Mouse (Mus musculus) kidney, postnatal 0 days (tissue): ENCODE measurements at regions not wholly inside any gene's neighbourhood (a gene's known extent, or its start where the extent isn't known, plus 50 kb on each side); places are given as distances from the start of the nearest gene placed in this dataset.
A peak's percentile ranks its signal among the peaks of the same experiment; 100 is the strongest.

Source experiments
- ATAC-seq: fragments of 200-750 bp; cut with Nextera tagmentation; replicated peaks from 2 replicates; pipeline ENCODE4 v1.8.0; 2017; ENCODE audit warnings: low read depth, moderate number of reproducible peaks, moderate TSS enrichment, moderate library complexity; ENCODE audit not compliant: low FRiP score
- DNase-seq: peaks from one replicate; pipeline ENCODE4 v3.0.0-alpha.2; 2016; ENCODE audit warnings: low spot score
- H3K27ac ChIP-seq: fragments of 300-500 bp; sonication (generic); 2 replicates; pipeline ENCODE4 v1.5.1; 2014; ENCODE audit warnings: mild to moderate bottlenecking
- H3K27me3 ChIP-seq: fragments of 300-500 bp; sonication (generic); 2 replicates; pipeline ENCODE4 v1.6.1; 2014; ENCODE audit warnings: low read length, mixed read lengths; ENCODE audit not compliant: insufficient read depth
- H3K36me3 ChIP-seq: fragments of 300-500 bp; sonication (generic); 2 replicates; pipeline ENCODE4 v1.6.1; 2014; ENCODE audit warnings: low read length, mixed read lengths; ENCODE audit not compliant: insufficient read depth
- H3K4me1 ChIP-seq: fragments of 300-500 bp; sonication (generic); replicated peaks from 2 replicates; pipeline ENCODE4 v1.6.1; 2014; ENCODE audit warnings: antibody characterized with exemption, low read length, mixed read lengths; ENCODE audit not compliant: insufficient read depth
- H3K4me2 ChIP-seq: fragments of 300-500 bp; sonication (generic); 2 replicates; pipeline ENCODE4 v1.6.1; 2014; ENCODE audit warnings: mild to moderate bottlenecking, low read length, moderate library complexity, mixed read lengths
- H3K4me3 ChIP-seq: fragments of 300-500 bp; sonication (generic); replicated peaks from 2 replicates; pipeline ENCODE4 v1.5.1; 2014; ENCODE audit warnings: low read depth, low read length
- H3K9ac ChIP-seq: fragments of 300-500 bp; sonication (generic); 2 replicates; pipeline ENCODE4 v1.6.1; 2014; ENCODE audit warnings: low read depth, low read length
- H3K9me3 ChIP-seq: fragments of 300-500 bp; sonication (generic); replicated peaks from 2 replicates; pipeline ENCODE4 v1.6.1; 2016; ENCODE audit warnings: low read length, inconsistent platforms, mixed read lengths
- CTCF ChIP-seq: IDR thresholded peaks from 2 replicates; pipeline ENCODE4 v1.5.1; 2016; ENCODE audit warnings: antibody characterized with exemption, low read depth, mild to moderate bottlenecking, moderate library complexity
- WGBS: fragments of 180-500 bp; shearing (Covaris S2); extraction: QIAGEN DNeasy Blood & Tissue Kit; methylation state at CpG from one replicate; pipeline ENCODE4 v1.1.7; 2014; 5-methylcytosine and 5-hydroxymethylcytosine counted together

DNA sequence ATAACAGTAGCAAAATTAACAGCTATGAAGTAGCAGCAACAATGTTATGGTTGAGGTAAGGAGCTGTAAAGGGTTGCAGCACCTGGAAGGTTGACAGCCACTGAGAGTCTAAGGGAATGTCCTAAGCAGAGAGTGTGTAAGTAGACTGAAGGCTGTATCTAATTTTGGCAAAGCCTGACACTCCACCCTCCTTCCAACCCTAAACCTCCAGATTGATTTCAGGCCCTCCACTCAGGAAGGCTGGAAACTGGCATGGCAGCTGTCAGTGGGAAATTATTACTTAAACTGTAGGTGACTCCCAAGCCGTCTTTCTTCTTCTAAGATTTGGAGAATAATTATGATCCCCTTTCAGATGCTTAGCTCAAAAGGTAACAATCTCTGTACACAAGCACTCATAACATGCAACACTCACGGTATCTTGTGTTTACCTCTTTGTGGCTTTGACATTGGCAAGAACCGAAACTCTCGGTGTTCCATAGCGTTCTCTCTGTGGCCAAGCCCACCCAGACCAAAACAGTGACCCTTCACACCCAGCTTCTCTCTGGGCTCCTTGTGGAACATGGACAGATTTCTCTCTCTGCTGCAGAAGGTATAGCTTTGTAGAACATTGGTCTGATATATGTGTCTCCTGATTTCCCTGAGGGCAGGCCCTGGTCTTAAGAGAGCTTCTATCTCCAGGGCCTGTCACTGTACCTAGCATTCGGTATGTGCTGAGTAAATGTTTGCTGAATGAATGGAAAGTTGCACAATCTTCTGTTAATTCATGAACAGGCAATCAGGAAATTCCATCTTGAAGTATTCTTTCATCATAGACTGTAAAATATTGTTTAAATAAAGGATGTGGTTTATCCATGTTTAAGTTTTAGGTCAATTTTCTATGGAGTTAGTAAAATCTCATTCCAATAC lies 102.0 kb upstream of the Gm15217 start:
- Histone ChIP-seq H3K9me3 (no peaks in the 10 kb centered on the region), H3K4me3 (no peak overlapping the region), H3K4me1 (no peaks in the 10 kb centered on the region), H3K27me3 (no peaks in the 10 kb centered on the region), H3K4me2 (no peak overlapping the region), H3K27ac (peak overlapping the region; percentile 58; the same call in 1 of the 2 replicates), H3K9ac (no peak overlapping the region), H3K36me3 (no peaks in the 10 kb centered on the region)
- no peak for DNase-seq
- WGBS: 86% methylated on average over 6 of the region's 6 CpGs
- peak; percentile 74; the same call in 1 of the 2 replicates for ATAC-seq
- no peak for TF ChIP-seq CTCF

DNA sequence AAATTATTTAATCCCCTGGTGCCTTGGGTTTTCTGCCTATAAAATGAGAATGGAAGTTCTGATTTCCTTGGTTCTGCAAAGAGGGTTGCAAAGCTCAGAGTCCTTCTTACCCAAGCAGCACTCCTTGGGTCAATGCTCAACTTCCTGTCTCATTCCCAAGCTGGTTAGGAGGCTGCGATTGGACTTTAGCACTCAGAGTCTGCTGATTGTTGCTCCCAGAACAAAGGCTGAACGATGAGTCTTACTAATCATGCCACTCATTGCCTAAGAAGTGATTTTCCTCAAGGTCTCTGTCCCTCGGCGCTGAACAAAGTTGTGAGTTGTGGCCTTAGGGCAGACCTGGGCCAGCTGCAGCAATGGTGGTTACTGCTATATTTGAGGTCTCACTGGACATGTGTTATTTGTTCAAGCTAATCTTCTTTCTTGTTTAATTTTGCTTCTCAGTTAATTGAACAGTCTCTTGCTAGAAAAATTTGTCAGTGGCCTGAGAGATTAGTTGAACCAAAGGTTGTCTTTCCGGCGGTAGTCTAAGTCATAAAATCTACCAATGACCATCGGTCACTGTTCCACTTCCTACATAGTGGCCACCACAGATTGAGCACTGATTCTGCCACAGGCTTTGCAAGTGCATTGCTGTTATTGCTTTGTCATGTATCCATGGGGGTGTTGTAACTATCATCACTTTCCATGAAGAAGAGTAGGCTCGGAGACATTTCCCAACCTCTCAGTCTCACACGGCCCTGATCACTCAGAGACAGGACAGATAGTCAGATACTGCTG lies 101.2 kb upstream of the Gm15217 start:
- no peaks in the 10 kb centered on the region for H3K9me3 ChIP-seq
- no peak overlapping the region for H3K4me3 ChIP-seq
- H3K9ac ChIP-seq: no peak overlapping the region
- WGBS: 91% methylated on average over 9 of the region's 9 CpGs
- DNase-seq (no peak), ATAC-seq (peak; percentile 91)
- no peaks in the 10 kb centered on the region for H3K27me3 ChIP-seq
- H3K4me1 ChIP-seq: no peaks in the 10 kb centered on the region
- peak overlapping the region; percentile 47; the same call in 1 of the 2 replicates for H3K27ac ChIP-seq
- no peak for TF ChIP-seq CTCF
- H3K36me3 ChIP-seq: no peaks in the 10 kb centered on the region
- H3K4me2 ChIP-seq: no peak overlapping the region

DNA sequence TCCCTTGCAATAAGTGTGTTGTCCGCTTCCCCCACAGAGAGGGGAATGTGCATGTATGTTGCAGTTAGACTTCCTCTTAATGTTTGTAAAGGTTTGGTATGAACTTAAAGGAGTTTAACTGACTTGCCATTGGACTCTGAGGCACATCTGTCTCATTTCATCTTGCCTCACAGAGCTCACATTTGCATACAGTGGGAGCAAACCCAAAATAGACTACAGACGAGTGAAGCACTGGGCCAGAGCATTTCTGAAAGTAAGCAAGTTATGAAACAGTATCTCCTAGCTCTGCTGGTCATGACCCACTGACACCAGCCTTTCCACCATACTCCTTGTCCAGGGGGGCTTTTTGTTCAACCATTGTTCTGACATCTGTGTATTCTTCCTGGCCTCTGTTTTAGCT lies 86.8 kb upstream of the Gm15217 start:
- ATAC-seq: no peak
- 56% methylated on average over 2 of the region's 2 CpGs for WGBS

DNA sequence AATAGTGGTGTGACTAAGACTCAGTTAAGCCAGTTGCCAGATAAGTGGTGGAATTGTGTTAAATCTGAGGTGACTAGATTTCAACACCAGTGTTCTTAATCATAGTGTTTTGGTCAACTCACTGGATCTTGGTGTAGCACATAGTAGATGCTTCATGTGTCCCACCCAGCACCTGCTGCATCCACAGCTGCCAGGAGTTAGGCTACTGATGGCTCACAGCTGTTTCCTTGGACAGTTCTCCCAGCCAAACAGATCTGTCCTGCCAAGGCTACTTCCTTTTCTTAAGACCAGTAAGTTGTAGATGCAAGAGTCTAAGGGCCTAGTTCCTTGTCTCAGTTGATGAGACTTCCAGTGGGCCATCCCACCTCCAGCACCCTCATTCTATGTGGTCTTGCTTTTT lies 82.9 kb upstream of the Gm15217 start:
- Histone ChIP-seq H3K27me3 (no peaks in the 10 kb centered on the region), H3K4me2 (no peak overlapping the region), H3K27ac (no peak overlapping the region), H3K9me3 (no peaks in the 10 kb centered on the region), H3K4me3 (no peak overlapping the region), H3K4me1 (peaks cover 12% of the 10 kb centered on the region), H3K9ac (no peak overlapping the region), H3K36me3 (no peaks in the 10 kb centered on the region)
- DNase-seq (no peak), ATAC-seq (no peak)
- no peak for TF ChIP-seq CTCF

More for the DNA sequence above, 86.8 kb upstream of the Gm15217 start:
- Histone ChIP-seq H3K27me3 (no peaks in the 10 kb centered on the region), H3K4me1 (no peaks in the 10 kb centered on the region), H3K36me3 (no peaks in the 10 kb centered on the region), H3K9ac (no peak overlapping the region), H3K27ac (no peak overlapping the region), H3K9me3 (no peaks in the 10 kb centered on the region), H3K4me2 (no peak overlapping the region), H3K4me3 (no peak overlapping the region)
- peak; percentile 34 for DNase-seq
- TF ChIP-seq CTCF: no peak

DNA sequence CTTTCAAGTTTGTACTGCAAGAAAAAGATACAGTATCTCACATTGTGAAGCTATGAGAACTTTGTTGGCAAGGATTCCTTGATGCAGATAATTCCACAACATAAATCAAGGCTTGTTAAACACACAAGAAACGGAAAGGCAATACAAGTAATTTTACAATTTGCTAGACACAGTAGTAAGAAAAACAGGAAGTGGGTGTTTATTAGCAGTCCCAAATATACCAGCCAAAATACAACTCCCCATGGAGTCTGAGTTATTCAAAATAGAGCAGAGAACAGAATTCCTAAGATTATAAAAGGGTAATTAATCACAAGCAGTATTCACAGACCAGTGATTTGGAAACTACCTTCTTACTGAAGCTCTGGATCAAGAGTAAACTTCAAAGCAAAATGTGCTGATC lies 78.7 kb upstream of the Gm15217 start:
- Histone ChIP-seq H3K4me3 (no peak overlapping the region), H3K9ac (no peak overlapping the region), H3K9me3 (no peaks in the 10 kb centered on the region), H3K36me3 (no peaks in the 10 kb centered on the region), H3K27me3 (no peaks in the 10 kb centered on the region), H3K4me2 (no peak overlapping the region), H3K4me1 (peaks cover 14% of the 10 kb centered on the region), H3K27ac (no peak overlapping the region)
- ATAC-seq (no peak), DNase-seq (peak; percentile 93)
- 0% methylated on average over 1 of the region's 1 CpGs for WGBS
- TF ChIP-seq CTCF: no peak

DNA sequence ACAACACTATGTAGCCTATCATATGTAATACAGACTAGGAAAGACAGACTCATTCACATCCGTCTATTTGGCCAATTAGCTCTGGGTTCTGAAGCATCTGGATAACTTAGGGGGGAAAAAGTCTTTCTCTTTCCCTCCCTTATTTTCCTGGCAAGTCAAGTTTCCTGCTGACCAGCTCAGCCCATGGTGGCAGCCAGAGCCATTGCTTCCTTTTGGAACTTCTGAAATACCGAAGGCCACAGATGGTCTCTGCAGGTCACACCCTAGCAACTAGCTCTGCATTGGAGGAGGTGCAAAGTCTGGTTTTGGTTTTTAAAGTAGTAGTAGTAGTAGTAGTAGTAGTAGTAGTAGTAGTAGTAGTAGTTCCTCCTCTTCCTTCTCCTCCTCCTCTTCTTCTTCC lies 76.6 kb upstream of the Gm15217 start:
- H3K27ac ChIP-seq: no peak overlapping the region
- peaks cover 14% of the 10 kb centered on the region for H3K4me1 ChIP-seq
- H3K9ac ChIP-seq: no peak overlapping the region
- no peaks in the 10 kb centered on the region for H3K36me3 ChIP-seq
- WGBS: 82% methylated on average over 2 of the region's 2 CpGs
- no peak for TF ChIP-seq CTCF
- H3K4me3 ChIP-seq: no peak overlapping the region
- H3K4me2 ChIP-seq: no peak overlapping the region
- no peaks in the 10 kb centered on the region for H3K27me3 ChIP-seq
- H3K9me3 ChIP-seq: no peaks in the 10 kb centered on the region
- DNase-seq (no peak), ATAC-seq (no peak)
